Comparison of ENCODE assay signal across 8 mouse cellular contexts in the genomic region with DNA sequence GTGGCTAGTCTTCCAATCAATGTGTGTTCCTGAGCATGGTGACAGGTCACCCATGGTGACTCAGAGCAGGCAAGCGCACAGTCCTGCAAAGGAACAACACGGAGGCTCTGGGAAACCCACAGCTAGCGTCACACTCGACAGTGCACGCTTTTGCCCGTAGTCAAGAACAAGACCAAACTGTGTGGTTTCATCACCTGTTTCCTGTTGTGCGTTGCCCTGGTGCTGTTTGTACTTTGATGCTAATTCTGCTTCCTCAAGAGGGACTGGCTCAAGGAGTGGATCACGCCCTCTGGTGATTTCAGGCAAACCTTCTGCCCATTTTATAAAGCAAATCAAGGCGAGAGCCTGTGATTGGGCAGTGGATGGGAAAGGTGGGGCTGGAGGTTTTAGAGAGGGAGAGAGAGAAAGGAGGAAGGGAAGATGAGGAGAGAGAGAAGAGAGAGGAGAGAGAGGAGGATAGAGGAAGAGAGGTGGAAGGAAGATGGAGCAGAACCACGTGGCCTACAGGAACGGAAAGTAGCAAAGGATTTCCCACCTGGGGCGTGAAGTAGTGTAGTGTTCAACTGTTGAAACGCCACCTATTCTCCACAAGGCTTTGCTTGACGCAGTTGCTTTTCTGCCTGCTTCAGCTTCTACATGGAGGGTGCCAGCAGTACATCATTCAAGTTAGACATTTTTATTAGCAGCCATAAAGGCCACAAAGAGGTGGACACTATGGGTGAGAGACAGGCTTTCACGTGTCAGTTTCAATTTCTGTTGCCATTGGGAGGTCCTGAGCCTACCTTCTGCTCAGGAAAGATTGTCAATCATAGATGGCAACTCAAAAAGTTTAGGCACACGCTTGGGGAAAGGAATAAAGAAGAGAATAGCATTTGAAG. TPM values are rescaled to one million over a fixed set of nuclear protein-coding genes. Genes with fewer than 3 reads are reported as not detected.
DNase-seq lines count a peak whose midpoint lies in the region; ATAC-seq and TF ChIP-seq lines count a peak whose summit lies in the region.

No protein-coding gene starts in this region.

- no peak overlapping the region for H3K9ac ChIP-seq in liver, embryonic 14.5 days (replicated peaks)
- no peak overlapping the region for H3K9ac ChIP-seq in heart, embryonic 11.5 days (ENCODE audit: low read depth, low read length)

- no peaks in the 10 kb centered on the region; a peak in 1 of 4 replicates for H3K4me1 ChIP-seq in liver, embryonic 14.5 days (replicated peaks; ENCODE audit: control insufficient read depth in 2 of 2, insufficient read depth in 2 of 2, low read length in 1 of 2)
- H3K4me1 ChIP-seq in heart, embryonic 11.5 days (ENCODE audit: control insufficient read depth, insufficient read depth, low read length) = no peaks in the 10 kb centered on the region

- no peak overlapping the region for H3K27ac ChIP-seq in liver, embryonic 14.5 days
- H3K27ac ChIP-seq in heart, embryonic 11.5 days (ENCODE audit: low read depth, low read length) = no peak overlapping the region

- no peak for ATAC-seq in liver, embryonic 14.5 days (ENCODE audit: insufficient read depth)
- ATAC-seq in megakaryocyte-erythroid progenitor cell, adult 5-6 weeks (replicated peaks; ENCODE audit: low FRiP score, low TSS enrichment, poor library complexity, severe bottlenecking) = peak; percentile 40; the same call in 1 of the 2 replicates
- no peak for ATAC-seq in heart, embryonic 11.5 days (replicated peaks; ENCODE audit: insufficient number of reproducible peaks, low FRiP score, low TSS enrichment)

- H3K4me2 ChIP-seq in liver, embryonic 14.5 days (ENCODE audit: low read depth) = no peak overlapping the region
- no peak overlapping the region for H3K4me2 ChIP-seq in heart, embryonic 11.5 days

- no peaks in the 10 kb centered on the region for H3K36me3 ChIP-seq in liver, embryonic 14.5 days (replicated peaks; ENCODE audit: control insufficient read depth, insufficient read depth, low read depth)
- no peaks in the 10 kb centered on the region for H3K36me3 ChIP-seq in heart, embryonic 11.5 days (ENCODE audit: control insufficient read depth, insufficient read depth, low read length)

- TF ChIP-seq CTCF in liver, embryonic 14.5 days (IDR thresholded peaks at IDR 0.05; ENCODE audit: low read depth) = no peak

- TF ChIP-seq EP300 in liver, embryonic 14.5 days (IDR thresholded peaks at IDR 0.05; ENCODE audit: low read depth) = no peak

- no peak overlapping the region for H3K4me3 ChIP-seq in liver, embryonic 14.5 days (ENCODE audit: insufficient read depth in 1 of 2, low read depth in 2 of 2, low read length in 2 of 2)
- H3K4me3 ChIP-seq in heart, embryonic 11.5 days (ENCODE audit: low read depth, low read length) = no peak overlapping the region

- H3K27me3 ChIP-seq in liver, embryonic 14.5 days (ENCODE audit: control insufficient read depth, insufficient read depth, low read length) = no peaks in the 10 kb centered on the region; the same call in 1 of the 2 replicates
- no peaks in the 10 kb centered on the region for H3K27me3 ChIP-seq in heart, embryonic 11.5 days (ENCODE audit: control insufficient read depth, insufficient read depth, low read length)

- no peaks in the 10 kb centered on the region for H3K9me3 ChIP-seq in liver, embryonic 14.5 days (ENCODE audit: control insufficient read depth, low read length)
- H3K9me3 ChIP-seq in heart, embryonic 11.5 days (replicated peaks; ENCODE audit: control insufficient read depth, low read length) = no peaks in the 10 kb centered on the region; the same call in 1 of the 2 replicates

- DNase-seq in liver, embryonic 14.5 days (ENCODE audit: low read depth in 3 of 3, low spot score in 3 of 3) = peak in 2 of 3 experiments; percentile 12 to 51
- no peak for DNase-seq in liver
- peak; percentile 50 for DNase-seq in fibroblast of lung, adult 2 months (ENCODE audit: low read depth)
- DNase-seq in thymus, postnatal 4 days = peak; percentile 70
- DNase-seq in retina, embryonic 14.5 days (ENCODE audit: low spot score) = no peak
- no peak for DNase-seq in right cerebral cortex, postnatal 4 days

- 21% methylated on average over 16 of the region's 16 CpGs for WGBS in liver, embryonic 14.5 days (ENCODE audit: insufficient replicate concordance)
- 72% methylated on average over 16 of the region's 16 CpGs for WGBS in heart, embryonic 11.5 days (ENCODE audit: insufficient replicate concordance)

RNA-seq across cellular contexts. Expression of gene Slc25a17, which starts 59.2 kb away (rescaled TPM):
- 23.7 and 25.1 TPM in 2 replicates for polyA plus RNA-seq in liver, embryonic 14.5 days (2012; rRNA removed)
- 40.0 and 40.2 TPM in 2 replicates for polyA plus RNA-seq in liver, embryonic 14.5 days (2014; fragmentation: Nextera tagmentation; extraction: Ambion mirVana)
- 54.3 and 76.2 TPM in 2 replicates for total RNA-seq in megakaryocyte-erythroid progenitor cell, adult 5-6 weeks (2014; fragmentation: Nextera tagmentation)
- total RNA-seq in megakaryocyte-erythroid progenitor cell, adult 5-6 weeks (2017) = 89.4 and 90.9 TPM in 2 replicates
- 58.7 and 59.6 TPM in 2 replicates for polyA plus RNA-seq in heart, embryonic 11.5 days (2014; fragmentation: Nextera tagmentation; extraction: Ambion mirVana)

Comparison
In these comparisons a context has a peak if more than half of its experiments do, and no peak if none do; other contexts are left out.
1. DNase-seq: peak in liver, embryonic 14.5 days (2 of 3), fibroblast of lung, adult 2 months (single experiment) and thymus, postnatal 4 days (single experiment); none in liver (single experiment), retina, embryonic 14.5 days (single experiment) and right cerebral cortex, postnatal 4 days (single experiment).